In the genomic region with DNA sequence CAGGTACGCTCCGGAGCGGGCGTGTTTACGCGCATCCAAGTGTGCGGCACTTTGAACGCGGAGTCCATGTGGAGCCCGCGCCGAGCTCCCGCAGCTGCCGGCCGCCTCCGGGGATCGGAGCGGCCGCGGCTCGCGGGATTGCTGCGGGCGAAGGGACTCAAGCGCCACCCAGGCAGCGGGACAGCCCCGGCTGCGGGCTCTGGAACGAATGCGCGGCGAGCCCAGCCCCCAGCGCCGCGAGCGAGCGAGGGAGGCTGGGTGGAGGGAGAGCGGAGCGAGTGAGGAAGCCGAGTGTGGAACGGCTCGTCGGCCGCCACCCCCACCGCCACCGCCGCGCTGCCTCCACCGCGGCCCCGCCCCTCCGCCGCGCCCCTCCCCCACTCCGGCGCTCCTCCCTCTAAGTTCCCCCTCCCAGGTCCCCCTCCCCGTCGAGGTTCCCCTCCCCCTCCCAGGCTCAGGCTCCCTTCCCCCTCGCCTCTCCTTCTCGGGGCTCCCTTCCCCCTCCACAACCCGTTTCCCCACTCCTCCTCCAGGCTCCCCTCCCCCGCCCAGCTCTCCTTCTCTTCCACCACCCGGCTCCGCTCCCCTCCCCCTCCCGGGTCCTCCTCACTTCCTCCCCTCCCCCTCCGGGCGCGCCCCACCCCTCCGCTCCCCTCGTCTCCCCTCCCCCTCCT, we compare ENCODE assay signal across 8 mouse cellular contexts. TPM values are rescaled to one million over a fixed set of nuclear protein-coding genes. Genes with fewer than 3 reads are reported as not detected.
DNase-seq lines count a peak whose midpoint lies in the region; ATAC-seq and TF ChIP-seq lines count a peak whose summit lies in the region.

No protein-coding gene starts in this region.

- H3K36me3 ChIP-seq in erythroblast, embryonic 14.5 days (ENCODE audit: control insufficient read depth): peaks cover 10% of the 10 kb centered on the region
- H3K36me3 ChIP-seq in heart, embryonic 16.5 days (ENCODE audit: control insufficient read depth, insufficient read depth): no peaks in the 10 kb centered on the region
- H3K36me3 ChIP-seq in liver, embryonic 15.5 days (replicated peaks): 0 out of 2 replicates have a peak, but pooled peaks cover 3% of the 10 kb centered on the region
- H3K36me3 ChIP-seq in neural tube, embryonic 11.5 days (ENCODE audit: control insufficient read depth, insufficient read depth, low read length): no peaks in the 10 kb centered on the region
- no peaks in the 10 kb centered on the region for H3K36me3 ChIP-seq in stomach, embryonic 16.5 days (ENCODE audit: control insufficient read depth, insufficient read depth, low read length)

- H3K4me3 ChIP-seq in erythroblast, embryonic 14.5 days (replicated peaks): peak overlapping the region; percentile 84
- peak overlapping the region; percentile 80 for H3K4me3 ChIP-seq in heart, embryonic 16.5 days (ENCODE audit: low read length)
- H3K4me3 ChIP-seq in liver, embryonic 15.5 days (replicated peaks): peak overlapping the region; percentile 87
- H3K4me3 ChIP-seq in neural tube, embryonic 11.5 days (ENCODE audit: low read depth, low read length): peak overlapping the region; percentile 94
- peak overlapping the region; percentile 86 for H3K4me3 ChIP-seq in stomach, embryonic 16.5 days (replicated peaks; ENCODE audit: low read length)

- peak overlapping the region; percentile 88 for H3K4me2 ChIP-seq in heart, embryonic 16.5 days (ENCODE audit: low read depth, low read length)
- H3K4me2 ChIP-seq in liver, embryonic 15.5 days: peak overlapping the region; percentile 89
- peak overlapping the region; percentile 75 for H3K4me2 ChIP-seq in neural tube, embryonic 11.5 days (ENCODE audit: low read depth)
- H3K4me2 ChIP-seq in stomach, embryonic 16.5 days (ENCODE audit: low read depth, low read length): peak overlapping the region; percentile 71

- WGBS in heart, embryonic 16.5 days: 1% methylated on average over 56 of the region's 70 CpGs
- 2% methylated on average over 66 of the region's 70 CpGs for WGBS in liver, embryonic 15.5 days (ENCODE audit: insufficient replicate concordance)
- WGBS in neural tube, embryonic 11.5 days: under 1% methylated on average over 47 of the region's 70 CpGs
- WGBS in stomach, embryonic 16.5 days: under 1% methylated on average over 39 of the region's 70 CpGs

- peak; percentile 61; the same call in 1 of the 2 replicates for TF ChIP-seq POLR2A in brain, embryonic 14.5 days (IDR thresholded peaks at IDR 0.05; ENCODE audit: borderline replicate concordance, extremely low read depth, insufficient read depth, insufficient read length, poor library complexity, severe bottlenecking)

- DNase-seq in CD4-positive, CD25-positive, alpha-beta regulatory T cell, adult 2 months (ENCODE audit: low read depth, low spot score): peak; percentile 97
- DNase-seq in brain, embryonic 14.5 days (ENCODE audit: low read depth): peak; percentile 98
- DNase-seq in kidney, postnatal 36 days: peak; percentile 92 to 97
- DNase-seq in neural tube, embryonic 11.5 days (ENCODE audit: low spot score): peak; percentile 94

- H3K27ac ChIP-seq in heart, embryonic 16.5 days (ENCODE audit: low read length): peak overlapping the region; percentile 91
- H3K27ac ChIP-seq in liver, embryonic 15.5 days (replicated peaks): peak overlapping the region; percentile 92
- peak overlapping the region; percentile 99 for H3K27ac ChIP-seq in neural tube, embryonic 11.5 days (ENCODE audit: low read depth, low read length)
- H3K27ac ChIP-seq in stomach, embryonic 16.5 days (ENCODE audit: low read length): peak overlapping the region; percentile 98

- peak; percentile 72 for ATAC-seq in heart, embryonic 16.5 days (replicated peaks; ENCODE audit: extremely low read depth, insufficient read depth, low FRiP score)
- peak; percentile 73 for ATAC-seq in liver, embryonic 15.5 days (ENCODE audit: insufficient read depth)
- peak; percentile 88 for ATAC-seq in neural tube, embryonic 11.5 days (ENCODE audit: insufficient read depth, low FRiP score, low TSS enrichment)
- peak; percentile 86 for ATAC-seq in stomach, embryonic 16.5 days (ENCODE audit: insufficient read depth, low FRiP score)

- peak overlapping the region; percentile 87 for H3K9ac ChIP-seq in heart, embryonic 16.5 days (ENCODE audit: low read length)
- peak overlapping the region; percentile 61 for H3K9ac ChIP-seq in liver, embryonic 15.5 days
- peak overlapping the region; percentile 78 for H3K9ac ChIP-seq in neural tube, embryonic 11.5 days (ENCODE audit: low read length)
- H3K9ac ChIP-seq in stomach, embryonic 16.5 days (ENCODE audit: low read length): peak overlapping the region; percentile 97

- H3K27me3 ChIP-seq in erythroblast, embryonic 14.5 days (ENCODE audit: control insufficient read depth): no peaks in the 10 kb centered on the region
- H3K27me3 ChIP-seq in heart, embryonic 16.5 days (ENCODE audit: control insufficient read depth, insufficient read depth, low read length): no peaks in the 10 kb centered on the region
- H3K27me3 ChIP-seq in liver, embryonic 15.5 days: no peaks in the 10 kb centered on the region
- no peaks in the 10 kb centered on the region for H3K27me3 ChIP-seq in neural tube, embryonic 11.5 days (ENCODE audit: control insufficient read depth, insufficient read depth, low read length)
- no peaks in the 10 kb centered on the region for H3K27me3 ChIP-seq in stomach, embryonic 16.5 days (ENCODE audit: control insufficient read depth, insufficient read depth, low read length)

- no peaks in the 10 kb centered on the region for H3K9me3 ChIP-seq in erythroblast, embryonic 14.5 days (ENCODE audit: control insufficient read depth, low read length)
- no peaks in the 10 kb centered on the region for H3K9me3 ChIP-seq in heart, embryonic 16.5 days (replicated peaks; ENCODE audit: control insufficient read depth, low read length)
- H3K9me3 ChIP-seq in liver, embryonic 15.5 days (replicated peaks): no peaks in the 10 kb centered on the region
- H3K9me3 ChIP-seq in neural tube, embryonic 11.5 days (ENCODE audit: control insufficient read depth, low read length): no peaks in the 10 kb centered on the region
- no peaks in the 10 kb centered on the region for H3K9me3 ChIP-seq in stomach, embryonic 16.5 days (replicated peaks; ENCODE audit: control insufficient read depth, low read length)

- H3K4me1 ChIP-seq in erythroblast, embryonic 14.5 days (ENCODE audit: control insufficient read depth): peaks cover 47% of the 10 kb centered on the region
- H3K4me1 ChIP-seq in heart, embryonic 16.5 days (ENCODE audit: control insufficient read depth, insufficient read depth, low read length): peaks cover 19% of the 10 kb centered on the region
- peaks cover 48% of the 10 kb centered on the region for H3K4me1 ChIP-seq in liver, embryonic 15.5 days (replicated peaks)
- peaks cover 13% of the 10 kb centered on the region for H3K4me1 ChIP-seq in neural tube, embryonic 11.5 days (ENCODE audit: control insufficient read depth, insufficient read depth, low read length)
- peaks cover 18% of the 10 kb centered on the region for H3K4me1 ChIP-seq in stomach, embryonic 16.5 days (ENCODE audit: control insufficient read depth, insufficient read depth, low read length)

- no peak for TF ChIP-seq CTCF in brain, embryonic 14.5 days (IDR thresholded peaks at IDR 0.05; ENCODE audit: borderline replicate concordance, extremely low read depth, insufficient read depth, insufficient read length)

RNA-seq across cellular contexts. Expression of a gene that starts 0.4 kb away (rescaled TPM):
- polyA plus RNA-seq in brain, embryonic 14.5 days (2012; rRNA removed): 22.6 and 36.1 TPM in 2 replicates
- polyA plus RNA-seq in erythroblast, embryonic 14.5 days (2012): 0.02 and 0.53 TPM in 2 replicates
- polyA plus RNA-seq in heart, embryonic 16.5 days (2015; fragmentation: Nextera tagmentation; extraction: Ambion mirVana): 12.9 and 14.7 TPM in 2 replicates
- polyA plus RNA-seq in liver, embryonic 15.5 days (2015; fragmentation: Nextera tagmentation; extraction: Ambion mirVana): 4.7 and 6.3 TPM in 2 replicates
- polyA plus RNA-seq in neural tube, embryonic 11.5 days (2014; fragmentation: Nextera tagmentation; extraction: Ambion mirVana): 26.4 and 28.3 TPM in 2 replicates
- polyA plus RNA-seq in stomach, embryonic 16.5 days (2015; fragmentation: Nextera tagmentation; extraction: Ambion mirVana): 18.5 and 23.5 TPM in 2 replicates

Comparison
In these comparisons a context has a peak if more than half of its experiments do, and no peak if none do; other contexts are left out.
1. Peak in every context shown above with its lines: DNase-seq, ATAC-seq, H3K4me3 ChIP-seq and H3K27ac ChIP-seq.